Mouse (Mus musculus): Measurements from ENCODE around the gene Jak3.

DNA sequence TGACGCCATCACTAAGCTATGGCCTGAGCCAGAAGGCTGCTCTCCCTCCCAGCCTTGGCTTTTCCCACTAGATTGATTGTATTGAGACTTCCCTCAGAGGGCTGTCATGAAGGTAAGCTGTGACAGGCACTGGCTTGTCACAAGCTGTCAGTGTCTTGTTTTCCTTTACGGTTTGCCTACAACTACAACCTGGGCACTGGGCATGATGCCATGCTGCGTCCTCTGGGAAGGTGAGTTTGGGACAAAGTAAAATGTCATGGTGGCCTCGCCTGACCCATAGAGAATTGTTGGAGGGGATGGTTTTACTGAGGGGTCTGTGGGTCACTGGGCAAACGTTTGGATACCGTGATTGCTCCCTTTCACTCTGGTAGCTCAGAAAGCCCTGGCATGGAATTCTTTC, 37.8 kb upstream of the Jak3 start:
- TF ChIP-seq CTCF (IDR thresholded peaks at IDR 0.05; ENCODE audit: insufficient read depth, low read length) (no peak), POLR2A (IDR thresholded peaks at IDR 0.05; ENCODE audit: borderline replicate concordance, extremely low read depth, low read depth, low read length) (no peak)

Data from lung, adult 2 months (tissue).